Comparison of ENCODE assay signal across 8 mouse cellular contexts in genomic region chr13:51099560-51100232, GRCm38 (mm10). TPM values are rescaled to one million over a fixed set of nuclear protein-coding genes. Genes with fewer than 3 reads are reported as not detected.
DNase-seq lines count a peak whose midpoint lies in the region; ATAC-seq and TF ChIP-seq lines count a peak whose summit lies in the region.

No protein-coding gene starts in this region.

- no peak for TF ChIP-seq CTCF in cortical plate, adult 2 months (IDR thresholded peaks at IDR 0.05; ENCODE audit: extremely low read depth, insufficient read depth, low read length)

- H3K4me3 ChIP-seq in neural tube, embryonic 11.5 days (ENCODE audit: low read depth, low read length), result peak overlapping the region; percentile 88
- peak overlapping the region; percentile 92 for H3K4me3 ChIP-seq in cortical plate, adult 2 months (ENCODE audit: insufficient read depth, low read length)
- H3K4me3 ChIP-seq in hindbrain, embryonic 12.5 days, result peak overlapping the region; percentile 88
- peak overlapping the region; percentile 87 for H3K4me3 ChIP-seq in liver, embryonic 11.5 days (ENCODE audit: low read depth, low read length)
- peak overlapping the region; percentile 86 for H3K4me3 ChIP-seq in neural tube, embryonic 12.5 days

- peaks cover 5% of the 10 kb centered on the region; the same call in 1 of the 2 replicates for H3K9me3 ChIP-seq in neural tube, embryonic 11.5 days (ENCODE audit: control insufficient read depth, low read length)
- peaks cover 6% of the 10 kb centered on the region; the same call in 1 of the 2 replicates for H3K9me3 ChIP-seq in hindbrain, embryonic 12.5 days (replicated peaks)
- H3K9me3 ChIP-seq in liver, embryonic 11.5 days (ENCODE audit: control insufficient read depth, low read length), result no peaks in the 10 kb centered on the region; the same call in 1 of the 2 replicates
- H3K9me3 ChIP-seq in neural tube, embryonic 12.5 days, result peaks cover 6% of the 10 kb centered on the region; the same call in 1 of the 2 replicates

- peak overlapping the region; percentile 92 for H3K27ac ChIP-seq in neural tube, embryonic 11.5 days (ENCODE audit: low read depth, low read length)
- H3K27ac ChIP-seq in cortical plate, adult 2 months (ENCODE audit: insufficient read depth, low read length), result peak overlapping the region; percentile 86
- H3K27ac ChIP-seq in hindbrain, embryonic 12.5 days, result peak overlapping the region; percentile 83
- no peak overlapping the region for H3K27ac ChIP-seq in liver, embryonic 11.5 days (ENCODE audit: low read depth, low read length)
- peak overlapping the region; percentile 53; the same call in 1 of the 2 replicates for H3K27ac ChIP-seq in neural tube, embryonic 12.5 days

- WGBS in neural tube, embryonic 11.5 days, result 11% methylated on average over 26 of the region's 26 CpGs
- 6% methylated on average over 26 of the region's 26 CpGs for WGBS in hindbrain, embryonic 12.5 days
- 11% methylated on average over 26 of the region's 26 CpGs for WGBS in liver, embryonic 11.5 days
- WGBS in neural tube, embryonic 12.5 days, result 10% methylated on average over 26 of the region's 26 CpGs

- H3K4me1 ChIP-seq in neural tube, embryonic 11.5 days (ENCODE audit: control insufficient read depth, insufficient read depth, low read length), result 0 out of 2 replicates have a peak, but pooled peaks cover 6% of the 10 kb centered on the region
- no peaks in the 10 kb centered on the region; the same call in 1 of the 2 replicates for H3K4me1 ChIP-seq in cortical plate, adult 2 months (ENCODE audit: control insufficient read depth, insufficient read depth, low read length)
- peaks cover 12% of the 10 kb centered on the region for H3K4me1 ChIP-seq in hindbrain, embryonic 12.5 days
- H3K4me1 ChIP-seq in liver, embryonic 11.5 days (replicated peaks; ENCODE audit: control insufficient read depth, insufficient read depth, low read length), result no peaks in the 10 kb centered on the region
- peaks cover 6% of the 10 kb centered on the region; the same call in 1 of the 2 replicates for H3K4me1 ChIP-seq in neural tube, embryonic 12.5 days

- ATAC-seq in neural tube, embryonic 11.5 days (ENCODE audit: insufficient read depth, low FRiP score, low TSS enrichment), result no peak
- ATAC-seq in hindbrain, embryonic 12.5 days (ENCODE audit: low FRiP score), result peak; percentile 18; the same call in 1 of the 2 replicates
- ATAC-seq in liver, embryonic 11.5 days (replicated peaks; ENCODE audit: low FRiP score), result no peak
- ATAC-seq in neural tube, embryonic 12.5 days (ENCODE audit: low FRiP score, low read depth), result peak; percentile 15; the same call in 1 of the 2 replicates

- H3K4me2 ChIP-seq in neural tube, embryonic 11.5 days (ENCODE audit: low read depth), result peak overlapping the region; percentile 95
- peak overlapping the region; percentile 76 for H3K4me2 ChIP-seq in hindbrain, embryonic 12.5 days (replicated peaks)
- H3K4me2 ChIP-seq in liver, embryonic 11.5 days, result peak overlapping the region; percentile 99
- peak overlapping the region; percentile 75 for H3K4me2 ChIP-seq in neural tube, embryonic 12.5 days (replicated peaks)

- no peaks in the 10 kb centered on the region for H3K27me3 ChIP-seq in neural tube, embryonic 11.5 days (ENCODE audit: control insufficient read depth, insufficient read depth, low read length)
- no peaks in the 10 kb centered on the region for H3K27me3 ChIP-seq in hindbrain, embryonic 12.5 days
- H3K27me3 ChIP-seq in liver, embryonic 11.5 days (replicated peaks; ENCODE audit: control insufficient read depth, insufficient read depth, low read length), result no peaks in the 10 kb centered on the region
- no peaks in the 10 kb centered on the region for H3K27me3 ChIP-seq in neural tube, embryonic 12.5 days (replicated peaks)

- TF ChIP-seq POLR2A in cortical plate, adult 2 months (IDR thresholded peaks at IDR 0.05; ENCODE audit: extremely low read depth, insufficient read depth, low read length), result no peak

- H3K9ac ChIP-seq in neural tube, embryonic 11.5 days (ENCODE audit: low read length), result peak overlapping the region; percentile 98
- H3K9ac ChIP-seq in hindbrain, embryonic 12.5 days, result peak overlapping the region; percentile 65
- H3K9ac ChIP-seq in liver, embryonic 11.5 days (ENCODE audit: low read depth, low read length), result peak overlapping the region; percentile 93
- H3K9ac ChIP-seq in neural tube, embryonic 12.5 days, result peak overlapping the region; percentile 62

- peak; percentile 17 for DNase-seq in neural tube, embryonic 11.5 days (ENCODE audit: low spot score)
- DNase-seq in neural tube, embryonic 10.5 days (ENCODE audit: extremely low spot score, low spot score), result no peak
- DNase-seq in liver, embryonic 11.5 days (ENCODE audit: low spot score), result no peak
- no peak for DNase-seq in ovary, postnatal 14 days (ENCODE audit: low spot score)
- DNase-seq in left cerebral cortex, adult 11 months (ENCODE audit: low spot score), result no peak

- H3K36me3 ChIP-seq in neural tube, embryonic 11.5 days (ENCODE audit: control insufficient read depth, insufficient read depth, low read length), result no peaks in the 10 kb centered on the region
- H3K36me3 ChIP-seq in hindbrain, embryonic 12.5 days, result peaks cover 7% of the 10 kb centered on the region
- H3K36me3 ChIP-seq in liver, embryonic 11.5 days (ENCODE audit: control insufficient read depth, insufficient read depth, low read length), result 0 out of 2 replicates have a peak, but pooled peaks cover 5% of the 10 kb centered on the region
- peaks cover 7% of the 10 kb centered on the region; the same call in 1 of the 2 replicates for H3K36me3 ChIP-seq in neural tube, embryonic 12.5 days

RNA-seq across cellular contexts. Expression of gene Spin1, which starts 1.0 kb away (rescaled TPM):
- 116 and 117 TPM in 2 replicates for polyA plus RNA-seq in neural tube, embryonic 11.5 days (2014; fragmentation: Nextera tagmentation; extraction: Ambion mirVana)
- polyA plus RNA-seq in cortical plate, adult 2 months (2012; rRNA removed), result 89.9 and 95.5 TPM in 2 replicates
- polyA plus RNA-seq in hindbrain, embryonic 12.5 days (2016; fragmentation: Nextera tagmentation; extraction: Ambion mirVana), result 129 and 132 TPM in 2 replicates
- polyA plus RNA-seq in liver, embryonic 11.5 days (2014; fragmentation: Nextera tagmentation; extraction: Ambion mirVana), result 39.5 TPM in 2 replicates
- 111 and 112 TPM in 2 replicates for polyA plus RNA-seq in neural tube, embryonic 12.5 days (2016; fragmentation: Nextera tagmentation; extraction: Ambion mirVana)

Comparison
In these comparisons a context has a peak if more than half of its experiments do, and no peak if none do; other contexts are left out.
1. ATAC-seq: peak in hindbrain, embryonic 12.5 days (single experiment) and neural tube, embryonic 12.5 days (single experiment); none in neural tube, embryonic 11.5 days (single experiment) and liver, embryonic 11.5 days (single experiment).
2. Peak in every context shown above with its lines, with median percentiles within 50 percentile points of each other: H3K4me2 ChIP-seq, H3K4me3 ChIP-seq and H3K9ac ChIP-seq.